Mouse (Mus musculus): ENCODE results near the gene Slc7a5. TPM values are rescaled to one million over a fixed set of nuclear protein-coding genes. Genes with fewer than 3 reads are reported as not detected.

The Slc7a5 gene
- total RNA-seq, 2 experiments from 2014 or later, result 53.0 to 54.4 TPM

GRCm38 (mm10) chr8:121938732-121939131, 31.2 kb upstream of the Slc7a5 start:
- DNase-seq (ENCODE audit: low spot score in 2 of 2), result no peak

DNA sequence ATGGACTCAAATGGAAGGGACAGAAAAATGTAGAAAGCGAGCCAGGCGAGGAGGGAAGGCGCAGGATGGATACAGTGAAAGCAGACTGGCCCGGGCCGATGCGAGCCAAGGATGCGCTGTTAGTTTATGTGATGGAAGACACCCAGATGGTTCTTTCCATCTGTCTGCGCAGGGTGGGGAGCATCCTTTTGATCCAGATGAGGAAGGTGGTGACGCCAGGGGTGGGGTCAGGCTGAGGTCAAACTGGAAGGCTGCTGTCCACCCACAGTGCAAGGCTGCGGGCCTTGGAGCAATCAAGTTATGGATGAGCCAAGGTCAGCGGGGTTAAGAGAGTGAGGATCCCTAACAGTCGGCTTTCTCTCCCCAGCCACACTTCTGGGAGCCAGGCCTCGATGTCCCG, 28.9 kb upstream of the Slc7a5 start:
- DNase-seq (ENCODE audit: low spot score in 2 of 2), result no peak

GRCm38 (mm10) chr8:121935341-121936294, 28.1 kb upstream of the Slc7a5 start:
- DNase-seq (ENCODE audit: low spot score in 2 of 2), result peak; percentile 48 to 57

- DNase-seq (ENCODE audit: low spot score in 2 of 2), result no peak
Measured at GRCm38 (mm10) chr8:121934923-121935322, 27.4 kb upstream of the Slc7a5 start.

DNA sequence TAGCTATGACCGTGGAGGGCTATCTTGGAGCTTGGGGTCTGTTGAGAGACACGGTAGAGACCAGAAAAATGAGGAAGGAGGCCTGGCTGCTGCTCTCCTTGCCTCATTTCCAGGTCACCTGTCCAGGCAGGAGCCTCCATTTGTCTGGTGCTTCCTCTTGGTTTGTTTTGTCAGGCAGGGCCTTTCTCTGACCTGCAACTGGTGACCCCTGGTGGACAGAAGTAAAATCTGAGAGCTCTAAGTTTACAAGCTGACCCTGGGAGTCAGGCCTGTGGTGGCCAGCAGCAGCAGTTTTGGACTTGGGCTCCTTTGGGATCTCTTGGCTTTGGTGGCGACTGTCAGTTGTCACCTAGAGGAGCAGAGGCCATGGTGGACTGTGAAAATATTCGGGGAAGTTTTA, 27.0 kb upstream of the Slc7a5 start:
- DNase-seq (ENCODE audit: low spot score in 2 of 2), result peak in 1 of 2 experiments; percentile 12

GRCm38 (mm10) chr8:121932668-121933520, 25.4 kb upstream of the Slc7a5 start:
- DNase-seq (ENCODE audit: low spot score in 2 of 2), result no peak

DNA sequence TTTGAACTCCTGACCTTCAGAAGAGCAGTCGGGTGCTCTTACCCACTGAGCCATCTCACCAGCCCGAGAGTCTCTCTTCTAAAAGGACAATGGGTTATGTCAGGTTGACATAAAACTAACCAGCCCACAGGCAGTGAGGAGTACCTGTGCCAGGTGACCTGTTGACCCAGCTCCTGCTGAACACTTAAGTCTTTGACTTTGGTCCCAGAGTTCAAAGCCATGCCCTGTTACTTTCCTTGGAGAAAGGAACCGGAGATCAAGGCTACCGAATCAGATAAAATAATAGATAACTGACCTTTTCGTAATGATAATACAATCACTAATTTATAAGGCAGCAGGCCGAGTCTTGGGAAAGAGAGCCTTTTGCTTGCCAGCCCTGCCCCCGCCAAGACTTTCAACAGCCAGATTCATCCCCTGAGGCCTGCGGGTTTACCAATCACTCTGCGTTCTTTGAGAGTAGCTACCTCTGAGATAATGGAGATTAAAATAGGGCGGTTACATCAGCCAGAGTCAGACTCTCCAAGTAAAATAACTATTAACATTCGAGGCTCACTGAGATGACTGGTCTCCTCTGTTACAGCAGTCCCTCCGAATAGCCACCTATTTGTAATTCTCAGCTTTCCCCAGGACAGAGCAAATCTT, 24.7 kb upstream of the Slc7a5 start:
- no peak for DNase-seq (ENCODE audit: low spot score in 2 of 2)

DNA sequence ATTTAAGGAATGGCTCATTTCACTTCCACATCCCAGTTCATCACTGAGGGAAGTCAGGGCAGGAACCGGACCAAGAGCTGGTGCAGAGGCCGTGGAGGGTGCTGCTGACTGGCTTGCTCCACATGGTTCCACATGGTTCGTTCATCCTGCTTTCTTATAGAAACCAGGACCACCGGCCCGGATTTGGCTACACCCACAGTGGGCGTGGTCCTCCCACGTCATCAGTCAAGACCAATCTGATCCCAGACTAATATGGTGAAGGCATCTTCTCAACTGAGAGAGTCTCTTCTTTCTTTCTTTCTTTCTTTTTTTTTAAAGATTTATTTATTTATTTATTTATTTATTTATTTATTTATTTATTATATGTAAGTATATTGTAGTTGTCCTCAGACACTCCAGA, 24.1 kb upstream of the Slc7a5 start:
- no peak for DNase-seq (ENCODE audit: low spot score in 2 of 2)

DNA sequence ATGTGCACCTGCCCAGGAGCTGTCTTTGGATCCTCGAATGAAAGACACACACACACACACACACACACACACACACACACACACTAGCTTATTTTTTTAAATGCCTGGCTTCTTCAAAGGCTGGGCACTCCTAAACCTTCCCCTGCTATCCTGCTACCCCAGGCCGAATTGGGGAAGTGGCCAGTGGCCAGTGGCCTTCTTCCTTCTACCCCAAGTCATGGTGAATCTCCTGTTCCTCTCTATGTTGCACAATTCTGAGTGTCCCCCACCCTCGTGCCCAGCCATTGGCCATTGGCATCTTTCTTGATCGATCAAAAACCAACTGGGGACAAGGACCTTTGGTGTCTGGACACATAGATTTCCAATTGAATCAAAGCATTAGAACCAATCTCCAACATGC, 22.6 kb upstream of the Slc7a5 start:
- DNase-seq (ENCODE audit: low spot score in 2 of 2), result no peak

DNA sequence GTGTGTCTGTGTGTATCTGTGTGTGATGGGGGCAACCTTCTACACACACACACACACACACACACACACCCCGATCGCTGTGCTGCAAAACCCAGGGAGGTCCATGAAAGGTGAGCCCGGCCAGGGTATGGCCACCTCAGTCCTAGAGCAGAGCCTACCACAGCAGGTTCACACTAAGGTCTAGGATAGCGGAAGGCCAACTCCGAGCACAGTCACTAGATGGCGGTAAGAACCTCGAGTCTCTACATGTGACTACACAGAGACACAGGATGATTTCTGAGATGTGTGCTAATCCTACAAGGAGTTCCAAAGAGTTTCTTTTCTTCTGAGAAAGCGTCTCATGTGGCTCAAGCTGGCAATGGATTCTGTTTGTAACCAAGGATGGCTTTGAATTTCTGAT, 19.8 kb upstream of the Slc7a5 start:
- DNase-seq (ENCODE audit: low spot score in 2 of 2), result no peak

GRCm38 (mm10) chr8:121926266-121926665, 18.8 kb upstream of the Slc7a5 start:
- DNase-seq (ENCODE audit: low spot score in 2 of 2), result no peak

- DNase-seq (ENCODE audit: low spot score in 2 of 2), result peak; percentile 82 to 87
Measured at GRCm38 (mm10) chr8:121925624-121926023, 18.1 kb upstream of the Slc7a5 start.

GRCm38 (mm10) chr8:121924681-121925080, 17.2 kb upstream of the Slc7a5 start:
- no peak for DNase-seq (ENCODE audit: low spot score in 2 of 2)

GRCm38 (mm10) chr8:121922101-121922500, 14.6 kb upstream of the Slc7a5 start:
- no peak for DNase-seq (ENCODE audit: low spot score in 2 of 2)

DNA sequence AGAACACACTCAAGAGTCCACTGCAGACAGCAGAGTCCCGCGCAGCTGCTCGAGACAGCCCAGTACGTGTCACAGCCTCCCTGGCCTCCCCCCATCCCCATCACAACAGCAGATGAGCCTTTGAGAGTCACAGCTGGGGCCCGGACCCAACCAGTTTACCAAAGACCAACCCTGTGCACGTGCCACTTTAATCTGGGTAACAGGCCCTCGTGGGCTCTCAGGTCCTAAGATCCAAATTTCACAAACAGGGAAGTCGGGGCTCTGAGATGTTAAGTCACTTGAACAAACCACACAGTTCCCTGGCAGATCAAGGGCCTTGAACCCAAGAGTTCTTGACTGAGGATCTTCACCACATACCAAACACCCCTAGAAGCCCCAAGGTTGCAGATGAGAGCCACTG, 14.1 kb upstream of the Slc7a5 start:
- no peak for DNase-seq (ENCODE audit: low spot score in 2 of 2)

DNA sequence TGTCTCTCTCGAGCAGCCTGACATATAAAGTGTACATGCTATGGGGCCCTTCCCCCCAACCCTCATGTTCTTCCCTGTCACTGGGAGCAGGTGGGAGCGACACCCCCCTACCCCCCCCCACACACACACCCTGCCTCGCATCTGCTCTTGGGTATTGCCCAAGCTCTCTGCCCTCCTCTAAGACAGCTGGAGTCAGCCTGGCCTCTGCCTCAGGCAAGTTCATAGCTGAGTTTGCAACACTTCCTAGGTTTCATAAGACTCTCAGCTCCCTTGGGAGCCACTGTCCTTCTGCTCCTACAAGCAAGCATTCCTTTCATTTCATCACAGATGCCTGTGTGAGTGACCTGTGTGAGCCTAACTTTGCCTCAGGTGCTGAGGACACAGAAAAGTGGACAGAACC, 12.2 kb upstream of the Slc7a5 start:
- no peak for DNase-seq (ENCODE audit: low spot score in 2 of 2)

DNA sequence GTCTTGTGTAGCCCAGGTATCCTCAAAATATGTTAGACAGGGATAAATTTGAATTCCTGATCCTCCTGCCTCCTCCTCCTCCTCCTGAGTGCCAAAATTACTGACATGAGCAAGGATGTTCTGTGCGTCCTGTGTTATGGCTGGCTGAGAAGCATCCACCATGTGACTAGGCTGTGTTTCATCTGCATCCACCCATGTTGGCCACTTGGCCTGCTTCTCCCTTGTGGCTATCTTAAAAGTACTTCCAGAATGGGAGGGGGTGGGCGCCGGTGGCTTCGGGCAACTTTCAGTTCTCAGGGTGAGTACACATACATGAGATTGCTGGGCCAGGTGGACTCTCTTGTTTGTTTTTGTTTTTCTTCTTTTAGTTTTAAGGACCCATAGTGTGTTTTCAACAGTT, 11.7 kb upstream of the Slc7a5 start:
- DNase-seq (ENCODE audit: low spot score in 2 of 2), result no peak

- no peak for DNase-seq (ENCODE audit: low spot score in 2 of 2)
Measured at GRCm38 (mm10) chr8:121913378-121913777, 5.9 kb upstream of the Slc7a5 start.

DNA sequence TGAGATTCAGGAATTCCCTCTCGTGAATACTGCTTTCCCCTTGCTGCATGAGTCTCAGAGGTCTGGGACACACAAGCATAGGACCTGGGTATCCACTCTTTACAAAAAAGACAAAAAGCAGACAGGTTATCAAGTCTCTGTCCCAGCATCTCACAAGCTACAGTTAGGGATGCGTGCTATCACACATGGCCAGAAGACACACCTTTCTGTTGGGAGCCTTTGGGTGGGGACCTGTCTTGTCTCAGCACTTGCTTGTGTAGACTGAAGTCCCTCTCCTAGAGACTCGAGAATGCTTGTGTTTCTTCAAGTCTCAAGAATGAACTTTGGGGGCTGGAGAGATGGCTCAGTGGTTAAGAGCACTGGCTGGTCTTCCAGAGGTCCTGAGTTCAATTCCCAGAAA, 5.3 kb upstream of the Slc7a5 start:
- no peak for DNase-seq (ENCODE audit: low spot score in 2 of 2)

DNA sequence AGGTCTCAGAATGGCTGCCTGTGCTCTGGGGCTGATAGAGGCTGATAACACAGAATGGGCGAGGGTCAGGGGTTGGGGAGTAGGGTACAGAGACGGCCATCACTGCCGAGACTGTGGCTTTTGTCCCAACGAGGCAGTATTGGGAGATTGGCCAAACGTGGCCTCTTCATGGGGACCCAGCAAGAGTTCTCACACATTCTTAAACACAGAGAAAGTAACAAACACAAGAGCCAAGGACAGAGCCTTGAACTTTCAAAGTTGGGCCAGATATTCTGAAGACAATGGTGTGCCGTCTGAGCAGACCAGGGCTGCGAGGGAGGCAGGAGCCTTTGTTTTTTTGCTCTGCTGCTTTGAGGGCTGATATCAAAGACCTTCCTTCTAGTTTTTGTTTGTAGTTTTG, 4.5 kb upstream of the Slc7a5 start:
- DNase-seq (ENCODE audit: low spot score in 2 of 2), result no peak

DNA sequence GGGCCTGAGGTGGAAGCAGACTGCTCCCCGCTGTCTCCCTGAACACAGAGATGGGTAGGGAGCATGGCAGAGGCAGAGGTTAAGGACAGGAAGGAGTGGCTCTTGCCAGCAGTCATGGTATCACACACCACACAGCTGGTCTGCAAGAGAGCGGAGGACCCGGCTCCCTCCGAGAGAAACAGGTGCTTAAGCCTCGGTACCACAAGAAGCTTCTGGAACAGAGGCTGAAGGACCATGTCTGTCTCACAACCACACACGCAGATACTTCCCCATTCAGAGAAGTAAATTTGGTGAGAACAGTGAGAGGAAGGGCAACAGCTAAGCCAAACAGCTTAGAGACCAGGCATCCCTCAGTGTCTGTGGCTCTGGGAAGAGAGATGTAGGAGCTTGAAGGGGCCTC, 3.9 kb upstream of the Slc7a5 start:
- no peak for DNase-seq (ENCODE audit: low spot score in 2 of 2)

- DNase-seq (ENCODE audit: low spot score in 2 of 2), result peak; percentile 72 to 85
Measured at GRCm38 (mm10) chr8:121909663-121910062, 2.2 kb upstream of the Slc7a5 start.

Data from left cerebral cortex, adult 18-20 months (tissue).